Mouse (Mus musculus): ENCODE results near the gene Dusp15. TPM values are rescaled to one million over a fixed set of nuclear protein-coding genes. Genes with fewer than 3 reads are reported as not detected.

Gene Dusp15
- polyA plus RNA-seq, 1 experiment from 2014 or later, result 12.6 TPM

DNA sequence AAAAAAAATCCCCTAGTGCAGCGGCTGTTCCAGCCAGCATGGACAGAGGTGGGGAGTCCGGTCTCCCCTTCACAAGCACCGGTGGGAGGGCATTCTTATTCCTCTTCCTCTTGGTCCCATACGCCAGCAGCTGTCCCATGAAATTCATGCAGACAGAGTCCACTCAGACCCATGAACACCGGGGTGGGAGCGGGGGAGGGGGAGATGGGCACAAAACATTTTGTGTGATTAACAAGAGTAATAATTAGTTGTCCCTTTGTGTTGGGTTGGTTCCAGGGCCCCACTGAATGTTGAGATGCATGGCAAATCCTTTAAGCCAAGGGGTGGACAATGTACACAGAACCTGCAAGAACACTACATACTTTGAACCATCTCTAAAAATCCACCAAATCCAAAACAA lies 10.4 kb downstream of the Dusp15 start:
- peaks cover 11% of the 10 kb centered on the region for H3K4me1 ChIP-seq (ENCODE audit: control insufficient read depth, insufficient read depth, low read length)
- H3K9ac ChIP-seq (replicated peaks; ENCODE audit: low read depth, low read length), result no peak overlapping the region
- H3K36me3 ChIP-seq (ENCODE audit: control insufficient read depth, insufficient read depth, low read length), result no peaks in the 10 kb centered on the region
- no peak for ATAC-seq (ENCODE audit: low read depth)
- H3K9me3 ChIP-seq (ENCODE audit: control insufficient read depth, low read length), result no peaks in the 10 kb centered on the region
- H3K4me2 ChIP-seq (ENCODE audit: low read depth, low read length), result no peak overlapping the region
- H3K4me3 ChIP-seq (ENCODE audit: low read depth, low read length), result no peak overlapping the region
- peaks cover 42% of the 10 kb centered on the region for H3K27me3 ChIP-seq (ENCODE audit: control insufficient read depth, insufficient read depth, low read length)
- 77% methylated on average over 6 of the region's 6 CpGs for WGBS
- no peak overlapping the region for H3K27ac ChIP-seq (ENCODE audit: low read depth, low read length)

DNA sequence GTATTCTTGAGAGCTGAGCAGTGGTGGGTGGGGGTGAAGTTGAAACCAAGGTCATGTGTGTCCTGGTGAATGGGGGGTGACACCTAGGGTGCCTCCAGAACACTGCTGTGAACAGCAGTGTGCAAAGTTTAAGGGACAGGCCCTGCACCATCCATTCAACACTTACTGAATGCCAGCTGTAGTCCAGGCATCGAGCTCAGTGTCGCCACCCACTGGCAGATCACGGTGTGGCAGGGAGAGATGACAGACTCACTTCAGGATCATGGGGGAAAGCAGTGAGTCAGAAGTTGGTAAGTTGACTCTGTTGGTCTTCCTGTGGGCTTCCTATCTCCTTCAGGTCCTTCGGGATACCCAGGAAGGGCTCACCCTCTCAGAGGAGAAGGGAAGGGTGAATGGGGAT lies 11.7 kb downstream of the Dusp15 start:
- ATAC-seq (ENCODE audit: low read depth), result no peak

GRCm38 (mm10) chr2:152933614-152934013 lies 17.9 kb downstream of the Dusp15 start:
- H3K4me1 ChIP-seq (ENCODE audit: control insufficient read depth, insufficient read depth, low read length), result no peaks in the 10 kb centered on the region
- H3K27me3 ChIP-seq (ENCODE audit: control insufficient read depth, insufficient read depth, low read length), result no peaks in the 10 kb centered on the region; the same call in 1 of the 2 replicates
- no peak overlapping the region for H3K9ac ChIP-seq (replicated peaks; ENCODE audit: low read depth, low read length)
- no peaks in the 10 kb centered on the region for H3K36me3 ChIP-seq (ENCODE audit: control insufficient read depth, insufficient read depth, low read length)
- H3K4me2 ChIP-seq (ENCODE audit: low read depth, low read length), result no peak overlapping the region
- no peak overlapping the region for H3K27ac ChIP-seq (ENCODE audit: low read depth, low read length)
- H3K9me3 ChIP-seq (ENCODE audit: control insufficient read depth, low read length), result no peaks in the 10 kb centered on the region
- no peak for ATAC-seq (ENCODE audit: low read depth)
- WGBS, result 37% methylated on average over 5 of the region's 5 CpGs
- no peak overlapping the region for H3K4me3 ChIP-seq (ENCODE audit: low read depth, low read length)

More for the DNA sequence above, 11.7 kb downstream of the Dusp15 start:
- peaks cover 33% of the 10 kb centered on the region for H3K27me3 ChIP-seq (ENCODE audit: control insufficient read depth, insufficient read depth, low read length)
- H3K4me2 ChIP-seq (ENCODE audit: low read depth, low read length), result no peak overlapping the region
- H3K9me3 ChIP-seq (ENCODE audit: control insufficient read depth, low read length), result no peaks in the 10 kb centered on the region
- H3K27ac ChIP-seq (ENCODE audit: low read depth, low read length), result no peak overlapping the region
- no peak overlapping the region for H3K4me3 ChIP-seq (ENCODE audit: low read depth, low read length)
- no peaks in the 10 kb centered on the region for H3K36me3 ChIP-seq (ENCODE audit: control insufficient read depth, insufficient read depth, low read length)
- 15% methylated on average over 4 of the region's 4 CpGs for WGBS
- H3K4me1 ChIP-seq (ENCODE audit: control insufficient read depth, insufficient read depth, low read length), result peaks cover 11% of the 10 kb centered on the region
- no peak overlapping the region for H3K9ac ChIP-seq (replicated peaks; ENCODE audit: low read depth, low read length)

- H3K27me3 ChIP-seq (ENCODE audit: control insufficient read depth, insufficient read depth, low read length), result no peaks in the 10 kb centered on the region; the same call in 1 of the 2 replicates
- WGBS, result 52% methylated on average over 7 of the region's 9 CpGs
- H3K4me3 ChIP-seq (ENCODE audit: low read depth, low read length), result no peak within 1 kb of the TSS
- H3K36me3 ChIP-seq (ENCODE audit: control insufficient read depth, insufficient read depth, low read length), result no peaks in the 10 kb centered on the region
- no peaks in the 10 kb centered on the region for H3K9me3 ChIP-seq (ENCODE audit: control insufficient read depth, low read length)
- H3K27ac ChIP-seq (ENCODE audit: low read depth, low read length), result no peak within 1 kb of the TSS
- H3K4me1 ChIP-seq (ENCODE audit: control insufficient read depth, insufficient read depth, low read length), result no peaks in the 10 kb centered on the region
- no peak for ATAC-seq (ENCODE audit: low read depth)
- no peak within 1 kb of the TSS for H3K9ac ChIP-seq (replicated peaks; ENCODE audit: low read depth, low read length)
- no peak within 1 kb of the TSS for H3K4me2 ChIP-seq (ENCODE audit: low read depth, low read length)
These were observed 18.4 kb downstream of the Dusp15 start, which contains the start of gene Foxs1 for GRCm38 (mm10) chr2:152933048-152933447. Gene Foxs1 (minus strand): TSS chr2:152933208.

DNA sequence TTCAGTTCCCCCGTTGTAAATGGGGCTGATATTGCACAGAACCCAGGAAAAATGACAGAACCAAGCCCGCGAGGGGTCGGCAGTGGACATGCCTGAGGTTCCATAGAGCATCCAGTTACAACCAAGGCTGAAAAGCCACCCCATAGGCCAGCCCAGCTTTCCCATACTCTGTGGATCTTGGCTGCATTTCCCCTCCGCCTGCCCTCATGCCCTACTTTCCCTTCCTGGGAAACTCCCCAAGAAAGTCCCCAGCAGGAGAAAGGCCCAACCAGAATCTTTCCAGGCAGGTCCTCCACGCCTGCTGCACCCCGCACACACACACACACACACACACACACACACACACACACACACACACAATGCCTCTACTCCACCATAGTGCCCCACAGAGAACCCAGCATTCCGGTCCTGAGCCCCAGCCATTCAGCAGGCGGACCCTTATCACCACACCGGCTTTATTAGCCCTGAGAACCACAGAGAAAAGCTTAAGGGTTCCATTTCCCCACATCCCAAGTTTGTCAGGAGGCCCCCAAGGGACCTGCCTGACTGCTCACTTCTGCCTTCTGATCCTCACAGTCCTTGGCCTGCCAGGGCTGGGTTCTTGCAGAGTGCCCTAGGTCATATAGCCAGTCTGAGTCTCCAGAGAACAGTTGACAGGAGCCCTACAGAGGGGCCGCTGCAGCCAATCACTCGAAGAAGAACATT lies 19.9 kb downstream of the Dusp15 start:
- no peak for ATAC-seq (ENCODE audit: low read depth)

GRCm38 (mm10) chr2:152930276-152930675 lies 21.2 kb downstream of the Dusp15 start:
- no peak overlapping the region for H3K4me2 ChIP-seq (ENCODE audit: low read depth, low read length)
- H3K9me3 ChIP-seq (ENCODE audit: control insufficient read depth, low read length), result no peaks in the 10 kb centered on the region
- H3K9ac ChIP-seq (replicated peaks; ENCODE audit: low read depth, low read length), result no peak overlapping the region
- no peaks in the 10 kb centered on the region for H3K27me3 ChIP-seq (ENCODE audit: control insufficient read depth, insufficient read depth, low read length)
- 58% methylated on average over 2 of the region's 2 CpGs for WGBS
- H3K4me1 ChIP-seq (ENCODE audit: control insufficient read depth, insufficient read depth, low read length), result no peaks in the 10 kb centered on the region
- H3K27ac ChIP-seq (ENCODE audit: low read depth, low read length), result no peak overlapping the region
- no peak for ATAC-seq (ENCODE audit: low read depth)
- H3K36me3 ChIP-seq (ENCODE audit: control insufficient read depth, insufficient read depth, low read length), result no peaks in the 10 kb centered on the region
- H3K4me3 ChIP-seq (ENCODE audit: low read depth, low read length), result no peak overlapping the region

More for the DNA sequence above, 19.9 kb downstream of the Dusp15 start:
- no peaks in the 10 kb centered on the region; the same call in 1 of the 2 replicates for H3K27me3 ChIP-seq (ENCODE audit: control insufficient read depth, insufficient read depth, low read length)
- no peak overlapping the region for H3K9ac ChIP-seq (replicated peaks; ENCODE audit: low read depth, low read length)
- H3K27ac ChIP-seq (ENCODE audit: low read depth, low read length), result no peak overlapping the region
- WGBS, result 73% methylated on average over 12 of the region's 12 CpGs
- H3K9me3 ChIP-seq (ENCODE audit: control insufficient read depth, low read length), result no peaks in the 10 kb centered on the region
- no peak overlapping the region for H3K4me3 ChIP-seq (ENCODE audit: low read depth, low read length)
- no peaks in the 10 kb centered on the region for H3K36me3 ChIP-seq (ENCODE audit: control insufficient read depth, insufficient read depth, low read length)
- H3K4me1 ChIP-seq (ENCODE audit: control insufficient read depth, insufficient read depth, low read length), result no peaks in the 10 kb centered on the region
- no peak overlapping the region for H3K4me2 ChIP-seq (ENCODE audit: low read depth, low read length)

DNA sequence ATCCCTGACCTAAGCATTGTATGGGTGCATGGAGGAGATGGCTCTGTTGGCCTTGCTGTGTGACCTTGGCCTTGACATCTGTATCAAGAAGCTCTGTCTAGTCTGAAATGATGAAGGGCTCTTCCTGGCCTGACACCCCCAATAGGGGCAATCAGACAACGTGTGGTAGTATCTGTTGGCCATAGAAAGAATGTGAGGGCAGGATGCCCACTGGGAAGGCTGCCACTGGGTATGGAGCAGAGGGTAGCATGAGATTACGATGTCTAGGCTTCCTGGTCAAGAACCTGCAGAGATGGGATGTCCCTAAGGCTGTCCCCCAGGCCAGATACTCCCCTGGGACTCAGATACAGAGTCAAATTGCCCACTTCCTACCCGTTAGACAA lies 22.5 kb downstream of the Dusp15 start:
- Histone ChIP-seq H3K9ac (replicated peaks; ENCODE audit: low read depth, low read length) (no peak overlapping the region), H3K4me1 (ENCODE audit: control insufficient read depth, insufficient read depth, low read length) (no peaks in the 10 kb centered on the region), H3K27ac (ENCODE audit: low read depth, low read length) (no peak overlapping the region), H3K27me3 (ENCODE audit: control insufficient read depth, insufficient read depth, low read length) (no peaks in the 10 kb centered on the region), H3K9me3 (ENCODE audit: control insufficient read depth, low read length) (no peaks in the 10 kb centered on the region), H3K36me3 (ENCODE audit: control insufficient read depth, insufficient read depth, low read length) (no peaks in the 10 kb centered on the region), H3K4me2 (ENCODE audit: low read depth, low read length) (no peak overlapping the region), H3K4me3 (ENCODE audit: low read depth, low read length) (no peak overlapping the region)
- 73% methylated on average over 3 of the region's 3 CpGs for WGBS
- ATAC-seq (ENCODE audit: low read depth), result no peak

DNA sequence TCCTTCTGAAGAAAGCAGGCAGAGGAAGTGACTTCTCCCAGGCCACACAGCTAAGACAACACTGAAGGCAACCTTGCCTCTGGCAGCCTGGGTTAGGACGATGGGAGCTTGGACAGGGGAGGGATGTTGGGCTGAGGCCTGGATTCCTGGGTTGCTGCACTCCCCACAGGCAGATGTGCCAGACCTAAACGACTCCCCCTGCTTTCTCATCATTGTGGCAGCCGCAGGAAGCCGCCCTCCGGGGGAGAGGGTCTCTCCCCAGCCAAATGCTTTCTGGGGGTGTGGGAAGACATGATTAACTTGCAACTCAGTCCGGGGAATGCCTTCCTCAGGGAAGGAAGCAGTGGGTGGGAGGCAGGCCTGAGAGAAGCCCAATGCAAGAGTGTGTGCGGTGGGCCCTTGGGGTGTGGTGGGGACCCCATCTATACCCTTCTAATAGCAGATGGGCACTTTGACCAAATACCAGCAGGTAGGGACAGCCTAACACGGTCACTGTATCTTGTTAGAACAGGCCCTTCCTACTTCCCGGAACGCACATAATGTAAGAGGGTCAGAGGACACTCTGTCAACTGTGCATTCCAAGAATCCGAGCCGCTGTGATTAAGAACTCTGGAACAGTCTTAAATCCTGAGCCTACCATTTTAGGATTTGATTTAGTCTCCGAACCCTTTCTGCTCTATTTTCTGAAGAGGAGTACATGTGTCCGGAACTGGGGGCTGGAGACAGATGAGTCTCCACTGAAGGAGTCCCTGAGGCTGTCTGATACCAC lies 23.1 kb downstream of the Dusp15 start:
- ATAC-seq (ENCODE audit: low read depth), result no peak

GRCm38 (mm10) chr2:152927371-152927770 lies 24.1 kb downstream of the Dusp15 start:
- H3K27me3 ChIP-seq (ENCODE audit: control insufficient read depth, insufficient read depth, low read length), result no peaks in the 10 kb centered on the region
- no peak overlapping the region for H3K4me3 ChIP-seq (ENCODE audit: low read depth, low read length)
- no peak overlapping the region for H3K4me2 ChIP-seq (ENCODE audit: low read depth, low read length)
- H3K9me3 ChIP-seq (ENCODE audit: control insufficient read depth, low read length), result no peaks in the 10 kb centered on the region
- no peaks in the 10 kb centered on the region for H3K36me3 ChIP-seq (ENCODE audit: control insufficient read depth, insufficient read depth, low read length)
- ATAC-seq (ENCODE audit: low read depth), result no peak
- WGBS, result 78% methylated on average over 5 of the region's 5 CpGs
- no peak overlapping the region for H3K27ac ChIP-seq (ENCODE audit: low read depth, low read length)
- H3K4me1 ChIP-seq (ENCODE audit: control insufficient read depth, insufficient read depth, low read length), result no peaks in the 10 kb centered on the region
- no peak overlapping the region for H3K9ac ChIP-seq (replicated peaks; ENCODE audit: low read depth, low read length)

More for the DNA sequence above, 23.1 kb downstream of the Dusp15 start:
- Histone ChIP-seq H3K4me3 (ENCODE audit: low read depth, low read length) (no peak overlapping the region), H3K9ac (replicated peaks; ENCODE audit: low read depth, low read length) (no peak overlapping the region), H3K4me1 (ENCODE audit: control insufficient read depth, insufficient read depth, low read length) (no peaks in the 10 kb centered on the region), H3K27me3 (ENCODE audit: control insufficient read depth, insufficient read depth, low read length) (no peaks in the 10 kb centered on the region), H3K27ac (ENCODE audit: low read depth, low read length) (no peak overlapping the region), H3K4me2 (ENCODE audit: low read depth, low read length) (no peak overlapping the region), H3K36me3 (ENCODE audit: control insufficient read depth, insufficient read depth, low read length) (no peaks in the 10 kb centered on the region), H3K9me3 (ENCODE audit: control insufficient read depth, low read length) (no peaks in the 10 kb centered on the region)
- WGBS, result 55% methylated on average over 14 of the region's 14 CpGs

All from neural tube, embryonic 14.5 days (tissue).